Mouse (Mus musculus) activated CD4-positive, CD25-positive, alpha-beta regulatory T cell, adult 9 weeks (primary cell): ENCODE results near the gene Gm20854. TPM values are rescaled to one million over a fixed set of nuclear protein-coding genes. Genes with fewer than 3 reads are reported as not detected.

Source experiments
- polyA plus RNA-seq: library from polyadenylated mRNA; unstranded; fragments of 100-300 nt; shearing (Covaris generic); gene quantifications from one replicate; pipeline ENCODE4 v1.2.1, GENCODE M21; 2017

Gm20854 gene
- not detected for polyA plus RNA-seq

GRCm38 (mm10) chrY:85530808-85531207 lies at the start of gene Gm20854:
Gene Gm20854, minus strand, starts transcription at chrY:85530908.

